Mouse (Mus musculus) activated CD4-positive, CD25-positive, alpha-beta regulatory T cell, adult 9 weeks (primary cell): Measurements from ENCODE around the gene Gm9049. TPM values are rescaled to one million over a fixed set of nuclear protein-coding genes. Genes with fewer than 3 reads are reported as not detected.

Experiments used
- polyA plus RNA-seq: library from polyadenylated mRNA; unstranded; fragments of 100-300 nt; shearing (Covaris generic); gene quantifications from one replicate; pipeline ENCODE4 v1.2.1, GENCODE M21; 2017

Gene Gm9049
- polyA plus RNA-seq: not detected

GRCm38 (mm10) chr10:118354005-118354404 is at the start of gene Gm9049:
TSS of gene Gm9049 (minus strand) at chr10:118354105.

GRCm38 (mm10) chr10:118348579-118348978 is 5.3 kb downstream of the Gm9049 start, which contains the start of gene Gm9048:
TSS of gene Gm9048 (minus strand) at chr10:118348679.

GRCm38 (mm10) chr10:118343155-118343554 is 10.8 kb downstream of the Gm9049 start, which contains the start of gene Gm9046:
TSS of gene Gm9046 (minus strand) at chr10:118343255.

GRCm38 (mm10) chr10:118337731-118338130 is 16.2 kb downstream of the Gm9049 start, which contains the start of gene Gm9045:
TSS of gene Gm9045 (minus strand) at chr10:118337831.

GRCm38 (mm10) chr10:118332308-118332707 is 21.6 kb downstream of the Gm9049 start, which contains the start of gene Gm9044:
TSS of gene Gm9044 (minus strand) at chr10:118332408.

GRCm38 (mm10) chr10:118326869-118327268 is 27.0 kb downstream of the Gm9049 start, which contains the start of gene Gm9040:
TSS of gene Gm9040 (minus strand) at chr10:118326969.

Other genes starting within 250 kb of the Gm9049 start
- gene Mdm1, start 212.3 kb downstream of the Gm9049 start, polyA plus RNA-seq: 13.6 TPM
- not detected for gene Il22, start 149.2 kb downstream of the Gm9049 start, polyA plus RNA-seq
- not detected for gene Gm32717, start 113.3 kb downstream of the Gm9049 start, polyA plus RNA-seq
- not detected for gene Gm32802, start 95.4 kb downstream of the Gm9049 start, polyA plus RNA-seq
- gene Iltifb, start 59.1 kb downstream of the Gm9049 start, polyA plus RNA-seq: not detected
- not detected for gene Gm9040, start 27.1 kb downstream of the Gm9049 start, polyA plus RNA-seq
- gene Gm9044, start 21.7 kb downstream of the Gm9049 start, polyA plus RNA-seq: not detected
- not detected for gene Gm9045, start 16.3 kb downstream of the Gm9049 start, polyA plus RNA-seq
- gene Gm9046, start 10.8 kb downstream of the Gm9049 start, polyA plus RNA-seq: not detected
- not detected for gene Gm9048, start 5.4 kb downstream of the Gm9049 start, polyA plus RNA-seq
- 10.5 TPM for gene Ifng, start 86.9 kb upstream of the Gm9049 start, polyA plus RNA-seq